Mouse (Mus musculus) heart, adult 18-20 months (tissue): ENCODE results near the gene Atxn7l1. TPM values are rescaled to one million over a fixed set of nuclear protein-coding genes. Genes with fewer than 3 reads are reported as not detected.

ENCODE experiments used
- DNase-seq, 2 experiments: peaks; one replicate each; pipeline ENCODE4 v3.0.0; 2021 to 2022; ENCODE audit warnings: mixed read lengths in 1 of 2
- total RNA-seq, 2 experiments: library from RNA; stranded (reverse); gene quantifications; 2 replicates each; pipeline ENCODE4 v1.2.3; 2021

Atxn7l1 gene
- total RNA-seq, 2 experiments from 2014 or later, result 16.9 to 17.4 TPM

GRCm38 (mm10) chr12:33273668-33274067 lies 126.2 kb downstream of the Atxn7l1 start:
- no peak for DNase-seq

GRCm38 (mm10) chr12:33276028-33276427 lies 128.5 kb downstream of the Atxn7l1 start:
- no peak for DNase-seq

GRCm38 (mm10) chr12:33277427-33277826 lies 129.9 kb downstream of the Atxn7l1 start:
- DNase-seq, result no peak

- DNase-seq, result no peak
Observed at GRCm38 (mm10) chr12:33279159-33279558, 131.7 kb downstream of the Atxn7l1 start.

GRCm38 (mm10) chr12:33280805-33281204 lies 133.3 kb downstream of the Atxn7l1 start:
- peak; percentile 51 to 90 for DNase-seq

GRCm38 (mm10) chr12:33284344-33284936 lies 136.9 kb downstream of the Atxn7l1 start:
- no peak for DNase-seq

GRCm38 (mm10) chr12:33285354-33285753 lies 137.9 kb downstream of the Atxn7l1 start:
- DNase-seq, result no peak

- DNase-seq, result peak; percentile 66 to 73
Observed at GRCm38 (mm10) chr12:33285933-33286649, 138.6 kb downstream of the Atxn7l1 start.

- no peak for DNase-seq
Observed at GRCm38 (mm10) chr12:33287686-33288085, 140.2 kb downstream of the Atxn7l1 start.

- DNase-seq, result no peak
Observed at GRCm38 (mm10) chr12:33288746-33289145, 141.3 kb downstream of the Atxn7l1 start.

- DNase-seq, result peak; percentile 83 to 85
Observed at GRCm38 (mm10) chr12:33302070-33302469, 154.6 kb downstream of the Atxn7l1 start.

- peak; percentile 83 to 88 for DNase-seq
Observed at GRCm38 (mm10) chr12:33302523-33303383, 155.3 kb downstream of the Atxn7l1 start.

GRCm38 (mm10) chr12:33303384-33303770 lies 155.9 kb downstream of the Atxn7l1 start:
- DNase-seq, result no peak

- DNase-seq, result no peak
Observed at GRCm38 (mm10) chr12:33305106-33305505, 157.6 kb downstream of the Atxn7l1 start.

- DNase-seq, result no peak
Observed at GRCm38 (mm10) chr12:33306476-33306875, 159.0 kb downstream of the Atxn7l1 start.

GRCm38 (mm10) chr12:33308668-33309067 lies 161.2 kb downstream of the Atxn7l1 start:
- no peak for DNase-seq

GRCm38 (mm10) chr12:33313828-33314671 lies 166.6 kb downstream of the Atxn7l1 start:
- peak; percentile 89 to 94 for DNase-seq

- DNase-seq, result peak; percentile 43 to 78
Observed at GRCm38 (mm10) chr12:33314924-33315643, 167.6 kb downstream of the Atxn7l1 start.

GRCm38 (mm10) chr12:33315804-33316203 lies 168.3 kb downstream of the Atxn7l1 start:
- DNase-seq, result no peak

GRCm38 (mm10) chr12:33317792-33318530 lies 170.5 kb downstream of the Atxn7l1 start:
- DNase-seq, result no peak
